Mouse (Mus musculus) hindbrain, embryonic 15.5 days (tissue): ENCODE results near the gene Polr2g. TPM values are rescaled to one million over a fixed set of nuclear protein-coding genes. Genes with fewer than 3 reads are reported as not detected.
"Not testable (repeated sequence)": the region's sequence is repeated elsewhere in the genome, so short reads cannot be mapped to it uniquely, and the experiment has no call there.

Source experiments
- ATAC-seq: fragments of 200-750 bp; cut with Nextera tagmentation; 2 replicates; pipeline ENCODE4 v1.8.0; 2017; ENCODE audit warnings: low read depth, moderate number of reproducible peaks, moderate TSS enrichment; ENCODE audit not compliant: low FRiP score
- H3K27ac ChIP-seq: fragments of 300-500 bp; sonication (generic); replicated peaks from 2 replicates; pipeline ENCODE4 v1.5.1; 2015; ENCODE audit warnings: mild to moderate bottlenecking, inconsistent platforms
- H3K27me3 ChIP-seq: fragments of 300-500 bp; sonication (generic); 2 replicates; pipeline ENCODE4 v1.6.1; 2015; ENCODE audit warnings: control low read depth, inconsistent platforms
- H3K36me3 ChIP-seq: fragments of 300-500 bp; sonication (generic); 2 replicates; pipeline ENCODE4 v1.6.1; 2015; ENCODE audit warnings: control low read depth, inconsistent platforms
- H3K4me1 ChIP-seq: fragments of 300-500 bp; sonication (generic); replicated peaks from 2 replicates; pipeline ENCODE4 v1.6.1; 2015; ENCODE audit warnings: control low read depth, inconsistent platforms
- H3K4me2 ChIP-seq: fragments of 300-500 bp; sonication (generic); 2 replicates; pipeline ENCODE4 v1.6.1; 2015; ENCODE audit warnings: moderate library complexity, mild to moderate bottlenecking, inconsistent platforms
- H3K4me3 ChIP-seq: fragments of 300-500 bp; sonication (generic); 2 replicates; pipeline ENCODE4 v1.5.1; 2015; ENCODE audit warnings: mild to moderate bottlenecking, inconsistent platforms
- H3K9ac ChIP-seq: fragments of 300-500 bp; sonication (generic); 2 replicates; pipeline ENCODE4 v1.6.1; 2015; ENCODE audit warnings: inconsistent platforms
- H3K9me3 ChIP-seq: fragments of 300-500 bp; sonication (generic); 2 replicates; pipeline ENCODE4 v1.6.1; 2016; ENCODE audit warnings: control low read depth, inconsistent platforms
- WGBS: fragments of 180-500 bp; shearing (Covaris S2); methylation state at CpG from one replicate; pipeline ENCODE4 v1.1.7; 2015; 5-methylcytosine and 5-hydroxymethylcytosine counted together
- polyA plus RNA-seq: library from polyadenylated mRNA; unstranded; fragments of >200 nt; fragmentation: Nextera tagmentation; extraction: Ambion mirVana; gene quantifications from 2 replicates; pipeline ENCODE4 v1.2.1, GENCODE M21; 2015

The Polr2g gene
- polyA plus RNA-seq, result 133 and 144 TPM in 2 replicates

- Histone ChIP-seq H3K4me1 (peaks cover 22% of the 10 kb centered on the region), H3K27me3 (no peaks in the 10 kb centered on the region), H3K9me3 (no peaks in the 10 kb centered on the region), H3K36me3 (peaks cover 20% of the 10 kb centered on the region), H3K4me2 (peak within 1 kb of the TSS; percentile 83), H3K4me3 (peak within 1 kb of the TSS; percentile 71), H3K27ac (peak within 1 kb of the TSS; percentile 72), H3K9ac (peak within 1 kb of the TSS; percentile 72)
- WGBS, result 2% methylated on average over 25 of the region's 25 CpGs
- ATAC-seq, result peak; percentile 76
Measured at GRCm38 (mm10) chr19:8798264-8798946, at the start of gene Polr2g. Gene Polr2g, minus strand, starts transcription at chr19:8798577.

DNA sequence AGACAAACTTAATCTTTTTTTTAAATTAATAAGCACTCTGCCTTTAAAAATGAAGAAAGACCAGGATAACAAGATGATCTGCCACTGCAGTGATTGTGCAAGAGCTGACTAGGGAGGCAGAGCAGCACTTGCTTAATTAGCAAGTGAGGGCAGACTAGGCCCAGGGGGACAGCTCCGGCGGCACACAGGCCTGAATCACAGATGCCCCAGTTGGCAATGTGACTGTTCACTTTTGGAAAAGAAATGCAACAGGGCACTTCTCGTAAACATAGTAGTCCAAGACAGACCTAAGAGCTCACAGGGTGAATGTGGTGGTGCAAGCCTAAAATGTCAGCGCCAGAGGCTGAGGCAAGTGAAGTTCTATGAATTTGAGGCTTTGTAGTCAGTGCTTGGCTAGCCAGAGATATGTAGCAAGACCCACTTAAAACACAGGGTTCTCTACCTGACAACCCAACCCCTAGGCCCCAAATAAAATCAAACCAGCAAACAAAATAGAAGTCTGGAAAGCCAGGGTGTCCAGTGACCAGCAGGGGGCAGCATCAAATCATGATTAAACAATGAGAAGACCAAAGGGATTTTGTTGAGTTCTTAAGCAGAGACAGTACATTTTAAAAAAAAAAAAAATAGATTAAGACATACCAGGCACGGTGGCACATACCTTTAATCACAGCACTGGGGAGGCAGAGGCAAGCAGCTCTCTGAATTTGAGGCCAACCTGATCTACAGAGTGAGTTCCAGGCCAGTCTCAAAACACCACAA, 46.2 kb upstream of the Polr2g start:
- WGBS, result 56% methylated on average over 5 of the region's 5 CpGs

GRCm38 (mm10) chr19:8842961-8843360, 44.6 kb upstream of the Polr2g start:
- Histone ChIP-seq H3K27me3 (no peaks in the 10 kb centered on the region), H3K4me2 (no peak overlapping the region), H3K9ac (no peak overlapping the region), H3K27ac (no peak overlapping the region), H3K9me3 (no peaks in the 10 kb centered on the region), H3K36me3 (peaks cover 38% of the 10 kb centered on the region), H3K4me3 (no peak overlapping the region), H3K4me1 (peaks cover 28% of the 10 kb centered on the region)
- 91% methylated on average over 6 of the region's 6 CpGs for WGBS
- no peak for ATAC-seq

More for the DNA sequence above, 46.2 kb upstream of the Polr2g start:
- no peaks in the 10 kb centered on the region for H3K27me3 ChIP-seq
- H3K9ac ChIP-seq, result no peak overlapping the region
- H3K4me1 ChIP-seq, result peaks cover 23% of the 10 kb centered on the region
- no peak overlapping the region for H3K4me2 ChIP-seq
- no peak for ATAC-seq
- no peak overlapping the region for H3K4me3 ChIP-seq
- H3K27ac ChIP-seq, result no peak overlapping the region
- H3K9me3 ChIP-seq, result no peaks in the 10 kb centered on the region
- peaks cover 45% of the 10 kb centered on the region for H3K36me3 ChIP-seq

- WGBS, result 80% methylated on average over 7 of the region's 7 CpGs
- H3K9me3 ChIP-seq, result no peaks in the 10 kb centered on the region
- no peak for ATAC-seq
- H3K27ac ChIP-seq, result peak overlapping the region; percentile 97
- peak overlapping the region; percentile 78 for H3K4me2 ChIP-seq
- no peaks in the 10 kb centered on the region for H3K27me3 ChIP-seq
- peaks cover 20% of the 10 kb centered on the region for H3K36me3 ChIP-seq
- peaks cover 38% of the 10 kb centered on the region for H3K4me1 ChIP-seq
- H3K9ac ChIP-seq, result peak overlapping the region; percentile 92
- H3K4me3 ChIP-seq, result peak overlapping the region; percentile 79
Measured at GRCm38 (mm10) chr19:8841012-8841411, 42.6 kb upstream of the Polr2g start.

DNA sequence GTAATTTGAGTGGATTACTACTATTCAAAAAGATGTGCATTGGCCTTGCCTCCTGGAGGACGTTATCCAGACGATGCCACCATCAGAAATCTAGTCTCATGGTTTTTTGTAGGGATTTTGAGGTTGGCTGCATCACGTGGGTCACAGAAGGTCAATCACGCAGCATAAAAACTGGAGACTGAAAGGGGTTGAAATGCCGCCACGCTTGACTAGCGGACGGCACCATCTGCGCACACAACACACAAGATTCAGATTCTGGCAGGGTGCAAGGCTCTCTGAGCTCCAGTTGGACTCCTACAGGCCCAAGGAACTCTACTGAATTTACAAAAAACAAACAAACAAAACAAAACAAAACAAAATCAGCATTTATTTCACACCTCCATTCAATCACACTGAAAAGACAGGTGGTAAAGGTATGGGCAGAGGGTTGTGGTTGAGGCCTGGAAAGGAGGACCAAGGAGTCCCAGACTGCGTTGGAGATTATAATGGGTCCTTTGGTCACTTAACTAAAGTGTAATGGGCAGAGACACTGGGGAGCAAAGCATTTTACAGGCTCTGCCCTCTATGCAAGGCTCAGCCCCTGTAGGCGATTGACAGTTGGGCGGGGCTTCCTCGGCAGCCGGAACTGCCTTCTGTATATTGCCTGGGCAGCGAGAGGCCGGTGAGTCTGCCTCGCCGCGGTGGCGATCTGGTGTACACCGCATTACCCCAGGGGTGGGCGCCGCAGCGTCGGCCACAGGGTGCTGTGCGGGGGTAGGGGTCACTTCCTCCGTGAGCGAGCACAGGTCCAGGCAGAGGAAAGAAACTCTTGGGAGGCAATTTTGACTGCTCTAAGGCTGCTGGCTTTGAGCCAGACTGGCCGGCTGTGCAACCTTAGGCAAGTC, 41.8 kb upstream of the Polr2g start:
- peak overlapping the region; percentile 78 for H3K4me2 ChIP-seq
- H3K27ac ChIP-seq, result peak overlapping the region; percentile 97
- peak overlapping the region; percentile 92 for H3K9ac ChIP-seq
- H3K27me3 ChIP-seq, result no peaks in the 10 kb centered on the region
- 11% methylated on average over 29 of the region's 29 CpGs for WGBS
- H3K4me1 ChIP-seq, result peaks cover 38% of the 10 kb centered on the region
- peaks cover 19% of the 10 kb centered on the region for H3K36me3 ChIP-seq
- peak overlapping the region; percentile 79 for H3K4me3 ChIP-seq
- peak; percentile 7; the same call in 1 of the 2 replicates for ATAC-seq
- H3K9me3 ChIP-seq, result no peaks in the 10 kb centered on the region

GRCm38 (mm10) chr19:8839103-8839907, 40.9 kb upstream of the Polr2g start, which contains the start of gene Gng3:
Gene Gng3, minus strand, starts transcription at chr19:8839194.
- Histone ChIP-seq H3K27me3 (no peaks in the 10 kb centered on the region), H3K9me3 (no peaks in the 10 kb centered on the region), H3K4me1 (peaks cover 38% of the 10 kb centered on the region), H3K9ac (peak within 1 kb of the TSS; percentile 92), H3K27ac (peak within 1 kb of the TSS; percentile 97), H3K4me3 (peak within 1 kb of the TSS; percentile 79), H3K4me2 (peak within 1 kb of the TSS; percentile 78), H3K36me3 (peaks cover 22% of the 10 kb centered on the region)
- 27% methylated on average over 11 of the region's 11 CpGs for WGBS
- ATAC-seq, result peak; percentile 93

DNA sequence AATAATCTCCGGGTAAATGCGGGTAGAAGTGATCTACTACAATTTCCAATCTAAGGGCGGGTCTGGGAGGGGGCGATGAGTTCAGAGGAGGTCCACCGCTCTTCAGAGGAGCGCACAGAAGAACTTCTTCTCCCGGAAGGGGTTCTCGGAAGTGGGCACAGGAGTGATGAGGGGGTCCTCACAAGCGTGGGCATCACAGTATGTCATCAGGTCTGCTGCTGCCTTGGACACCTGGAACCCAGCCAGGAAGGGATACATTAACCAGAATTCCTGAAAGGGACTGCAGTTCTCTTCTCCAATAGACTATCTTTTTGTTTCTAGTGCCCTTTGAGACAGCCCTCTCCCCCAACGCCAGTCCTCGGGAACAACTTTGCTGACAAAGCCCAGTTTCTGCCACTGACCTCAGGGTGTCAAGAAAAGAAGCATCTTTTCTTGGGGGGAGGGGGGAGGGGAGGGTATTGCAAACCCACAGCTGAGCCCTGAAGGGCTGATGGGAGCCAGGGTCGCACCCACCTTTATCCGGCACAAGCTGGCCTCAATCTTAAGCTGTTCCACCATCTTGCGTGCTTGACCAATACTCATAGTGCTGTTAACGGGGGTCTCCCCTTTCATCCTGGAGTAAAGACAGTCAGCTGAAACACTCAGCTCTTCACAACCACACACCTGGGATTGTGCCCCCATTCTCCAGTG, 39.8 kb upstream of the Polr2g start:
- Histone ChIP-seq H3K27ac (peak overlapping the region; percentile 97), H3K27me3 (no peaks in the 10 kb centered on the region), H3K36me3 (peaks cover 32% of the 10 kb centered on the region), H3K4me3 (peak overlapping the region; percentile 79), H3K4me2 (peak overlapping the region; percentile 78), H3K9ac (peak overlapping the region; percentile 92), H3K4me1 (peaks cover 38% of the 10 kb centered on the region), H3K9me3 (no peaks in the 10 kb centered on the region)
- 10% methylated on average over 15 of the region's 15 CpGs for WGBS
- no peak for ATAC-seq

- Histone ChIP-seq H3K4me2 (peak within 1 kb of the TSS; percentile 78), H3K4me1 (peaks cover 37% of the 10 kb centered on the region)
- under 1% methylated on average over 38 of the region's 38 CpGs for WGBS
Measured at GRCm38 (mm10) chr19:8837251-8837791, 38.9 kb upstream of the Polr2g start, which contains the start of gene Bscl2. Gene Bscl2, plus strand, starts transcription at chr19:8837467.

DNA sequence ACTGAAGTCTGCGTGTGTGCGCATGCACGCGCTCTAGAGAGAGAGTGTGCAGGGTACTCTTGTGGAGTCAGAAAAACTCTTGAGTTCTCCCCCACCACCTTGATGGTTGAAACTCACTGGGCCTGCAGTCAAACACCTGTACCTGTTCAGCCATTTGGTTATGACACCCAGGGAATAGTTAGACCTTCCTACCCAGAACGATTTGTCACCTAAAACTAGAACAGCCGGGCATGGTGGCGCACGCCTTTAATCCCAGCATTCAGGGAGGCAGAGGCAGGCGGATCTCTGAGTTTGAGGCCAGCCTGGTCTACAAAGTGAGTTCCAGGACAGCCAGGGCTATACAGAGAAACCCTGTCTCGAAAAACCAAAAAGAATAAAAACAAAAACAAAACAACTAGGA, 38.0 kb upstream of the Polr2g start:
- not testable (repeated sequence) for H3K9me3 ChIP-seq, H3K9ac ChIP-seq, ATAC-seq, H3K27me3 ChIP-seq
- Histone ChIP-seq H3K36me3 (peaks cover 39% of the 10 kb centered on the region), H3K4me1 (peaks cover 30% of the 10 kb centered on the region), H3K4me2 (peak overlapping the region; percentile 78; the same call in 1 of the 2 replicates), H3K4me3 (peak overlapping the region; percentile 79; the same call in 1 of the 2 replicates), H3K27ac (peak overlapping the region; percentile 97; the same call in 1 of the 2 replicates)
- WGBS, result 97% methylated on average over 10 of the region's 10 CpGs

More at GRCm38 (mm10) chr19:8837251-8837791, 38.9 kb upstream of the Polr2g start, which contains the start of gene Bscl2:
- H3K27ac ChIP-seq, result peak within 1 kb of the TSS; percentile 97
- peak within 1 kb of the TSS; percentile 79 for H3K4me3 ChIP-seq
- H3K36me3 ChIP-seq, result peaks cover 35% of the 10 kb centered on the region
- no peaks in the 10 kb centered on the region for H3K27me3 ChIP-seq
- no peaks in the 10 kb centered on the region for H3K9me3 ChIP-seq
- peak within 1 kb of the TSS; percentile 92 for H3K9ac ChIP-seq
- ATAC-seq, result peak; percentile 71

GRCm38 (mm10) chr19:8832971-8833370, 34.6 kb upstream of the Polr2g start:
- Histone ChIP-seq H3K4me1 (peaks cover 10% of the 10 kb centered on the region), H3K4me3 (no peak overlapping the region), H3K9ac (no peak overlapping the region), H3K27me3 (no peaks in the 10 kb centered on the region), H3K27ac (no peak overlapping the region), H3K4me2 (no peak overlapping the region), H3K36me3 (peaks cover 70% of the 10 kb centered on the region), H3K9me3 (no peaks in the 10 kb centered on the region)
- no peak for ATAC-seq
- 90% methylated on average over 4 of the region's 4 CpGs for WGBS
